Mouse (Mus musculus) MN1 (cell line): ENCODE measurements around the gene Mgat5b.

ENCODE experiments used
- DNase-seq: peaks from one replicate; pipeline ENCODE4 v3.0.0-alpha.2; 2016; ENCODE audit warnings: low spot score

Mgat5b gene

DNA sequence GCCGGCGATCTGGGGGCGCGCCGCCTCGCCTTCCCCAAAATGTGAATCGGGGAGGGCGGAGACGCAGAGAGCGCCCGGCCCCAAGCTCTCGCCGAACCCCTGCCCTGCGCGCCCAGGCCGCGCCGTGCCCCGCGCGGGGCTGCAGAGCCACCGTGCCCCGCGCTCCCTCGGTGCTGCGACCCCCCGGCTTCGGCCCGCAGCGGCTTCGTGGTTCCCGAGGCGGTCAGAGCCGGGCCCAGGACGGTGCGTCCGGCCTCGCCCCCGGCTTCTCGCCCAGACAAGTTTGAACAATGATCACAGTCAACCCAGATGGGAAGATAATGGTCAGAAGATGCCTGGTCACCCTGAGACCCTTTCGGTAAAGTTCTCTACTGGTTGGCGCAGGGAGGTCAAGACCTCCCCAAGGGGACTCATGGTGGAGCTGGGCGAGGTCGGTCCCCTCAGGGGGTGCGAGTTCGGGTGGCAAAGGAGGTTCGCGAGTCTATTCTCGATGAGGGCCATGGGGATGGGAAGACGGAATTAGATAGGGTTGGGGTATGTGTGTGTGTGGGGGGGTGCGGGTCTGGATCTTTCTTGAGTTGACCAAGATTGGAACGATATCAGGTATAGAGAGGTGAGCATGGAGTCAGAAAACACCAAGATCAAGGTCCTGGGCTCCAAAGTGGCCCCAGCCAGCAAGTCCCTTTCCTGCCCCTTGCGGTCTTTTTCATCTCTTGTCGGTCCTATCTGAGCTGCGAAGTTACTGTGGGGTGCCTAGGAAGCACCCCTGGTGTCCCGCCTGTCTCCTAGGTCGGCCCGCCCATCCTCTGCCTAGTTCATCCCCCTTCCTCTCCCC, 740 bp downstream of the Mgat5b start:
- DNase-seq = no peak

DNA sequence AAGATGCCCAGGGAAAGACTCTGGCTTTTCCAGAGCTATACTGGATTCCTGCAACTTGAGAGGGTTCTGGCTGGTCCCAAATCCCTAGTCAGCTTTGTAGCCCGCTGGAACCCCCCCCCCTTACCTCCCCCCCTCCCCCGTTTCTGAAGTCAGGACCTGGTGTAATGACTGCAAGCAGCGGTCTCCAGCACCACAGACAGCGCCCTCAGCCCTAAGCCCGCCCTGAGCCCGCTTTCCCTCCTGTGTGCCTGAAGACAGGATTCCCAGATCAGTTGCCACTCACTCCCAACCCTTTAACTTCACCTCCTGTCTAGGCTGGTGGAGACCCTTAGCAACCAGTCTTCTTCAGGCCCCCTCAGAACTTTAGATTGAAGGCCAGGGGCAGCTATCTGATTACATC, 2.1 kb downstream of the Mgat5b start:
- DNase-seq = no peak

DNA sequence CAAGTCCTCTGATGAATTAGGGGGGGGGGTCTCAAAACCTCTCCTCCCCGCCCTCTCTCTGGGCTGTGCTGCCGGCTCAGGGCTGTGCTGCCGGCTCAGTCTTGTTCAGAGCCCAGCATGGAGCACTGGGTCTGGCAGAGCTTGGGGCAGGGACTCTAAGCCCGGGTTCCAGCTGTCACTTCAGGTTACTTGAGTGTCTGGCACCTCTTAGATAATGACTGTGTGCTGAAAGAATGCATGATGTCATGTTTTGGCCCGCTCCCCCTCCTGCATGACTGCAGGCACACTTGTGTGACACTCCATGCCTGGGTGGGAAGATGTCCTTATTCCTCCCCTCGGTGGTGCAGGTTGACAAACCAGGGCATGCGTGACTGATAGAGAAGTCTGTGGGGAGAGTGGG, 3.4 kb downstream of the Mgat5b start:
- peak; percentile 64 for DNase-seq

DNA sequence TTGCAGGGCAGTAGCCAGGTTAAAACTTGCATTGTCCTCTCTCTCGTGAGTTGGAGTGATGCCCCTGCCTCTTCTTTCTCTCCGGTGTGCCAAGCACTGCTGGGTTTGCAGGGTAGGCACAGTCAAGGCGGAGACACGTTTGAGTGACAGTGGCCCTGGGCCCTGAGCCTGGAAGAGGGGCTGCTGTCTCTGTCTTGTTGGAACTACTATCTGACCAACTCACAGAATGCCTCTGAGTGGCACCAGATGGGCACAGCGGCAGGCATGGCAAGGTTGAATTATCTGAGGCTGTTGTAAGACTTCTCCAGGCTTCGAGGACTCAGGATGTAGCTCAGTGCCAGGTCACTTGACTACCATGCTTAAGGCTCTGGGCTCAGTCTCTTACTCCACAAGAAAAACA, 9.4 kb downstream of the Mgat5b start:
- DNase-seq = no peak

DNA sequence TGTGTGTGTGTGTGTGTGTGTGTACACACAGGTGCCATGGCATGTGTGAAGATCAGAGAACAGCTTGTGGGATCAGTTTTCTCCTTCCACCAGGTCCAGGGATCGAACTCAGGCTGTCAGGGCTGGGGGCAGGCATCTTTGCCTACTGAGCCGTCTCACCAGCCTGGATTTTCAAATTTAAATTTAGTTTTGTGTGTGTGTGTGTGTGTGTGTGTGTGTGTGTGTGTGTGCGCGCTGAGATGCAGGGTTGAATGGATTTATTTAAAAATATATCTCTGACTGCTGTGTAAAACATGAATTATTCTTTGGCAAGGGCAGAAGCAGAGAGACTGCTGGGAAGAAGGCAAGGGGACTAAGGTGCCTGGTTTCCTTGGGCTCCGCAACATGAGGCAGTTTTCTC, 16.2 kb downstream of the Mgat5b start:
- DNase-seq = no peak

DNA sequence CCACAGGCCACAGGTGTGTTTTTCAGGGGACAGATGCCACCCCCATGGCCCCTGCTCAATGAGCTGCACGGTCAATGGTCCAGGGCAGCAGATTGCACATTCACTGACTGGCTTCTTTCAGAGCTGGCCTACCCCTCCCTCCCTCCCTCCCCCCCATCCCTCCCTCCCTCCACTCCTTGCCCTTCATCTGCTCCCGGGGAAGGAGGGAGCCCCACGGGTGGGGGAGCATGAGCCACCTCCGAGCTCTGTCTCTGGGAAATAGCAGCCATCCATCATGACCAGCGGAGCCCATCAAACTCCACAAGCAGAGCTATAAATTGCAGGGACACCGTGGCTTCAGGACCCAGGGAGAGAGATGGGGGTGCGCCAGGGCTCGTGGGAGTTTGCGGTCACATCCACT, 16.7 kb downstream of the Mgat5b start:
- no peak for DNase-seq

DNA sequence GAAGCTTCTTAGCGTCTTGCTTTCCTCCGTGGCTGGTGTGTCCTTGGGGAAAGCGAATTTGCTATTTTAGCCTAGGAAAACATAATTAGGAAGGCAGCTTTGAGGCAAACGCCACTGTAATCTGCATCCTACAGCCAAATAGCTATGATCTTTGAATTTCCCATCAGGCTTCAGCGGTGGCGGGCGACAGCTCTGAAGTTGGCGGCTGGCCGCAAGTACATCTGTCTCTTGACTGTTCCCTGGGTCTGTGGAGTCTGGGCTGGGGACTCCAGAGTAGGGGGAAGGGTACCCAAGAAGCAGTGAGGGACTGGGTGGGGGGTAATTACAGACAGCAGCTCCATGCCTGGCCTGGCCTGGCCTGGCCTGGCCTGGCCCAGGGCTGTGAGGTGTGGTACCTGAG, 17.3 kb downstream of the Mgat5b start:
- no peak for DNase-seq

DNA sequence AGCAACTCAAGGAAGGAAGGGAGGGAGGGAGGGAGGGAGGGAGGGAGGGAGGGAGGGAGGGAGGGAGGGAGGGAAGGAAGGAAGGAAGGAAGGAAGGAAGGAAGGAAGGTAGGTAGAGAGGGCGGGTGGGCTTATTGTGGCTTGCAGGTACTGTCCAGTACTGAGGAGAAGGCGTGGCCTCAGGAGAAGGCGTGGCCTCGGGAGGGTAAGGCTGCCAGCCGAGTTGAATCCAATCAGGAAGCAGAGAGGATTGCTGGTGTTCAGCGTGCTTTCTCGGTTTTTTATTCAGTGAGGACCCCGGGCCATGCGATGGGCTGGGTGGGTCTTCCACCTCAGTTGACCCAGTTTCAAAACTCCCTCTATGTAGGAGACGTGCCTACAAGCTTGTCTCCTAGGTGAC, 18.5 kb downstream of the Mgat5b start:
- DNase-seq = peak; percentile 19

DNA sequence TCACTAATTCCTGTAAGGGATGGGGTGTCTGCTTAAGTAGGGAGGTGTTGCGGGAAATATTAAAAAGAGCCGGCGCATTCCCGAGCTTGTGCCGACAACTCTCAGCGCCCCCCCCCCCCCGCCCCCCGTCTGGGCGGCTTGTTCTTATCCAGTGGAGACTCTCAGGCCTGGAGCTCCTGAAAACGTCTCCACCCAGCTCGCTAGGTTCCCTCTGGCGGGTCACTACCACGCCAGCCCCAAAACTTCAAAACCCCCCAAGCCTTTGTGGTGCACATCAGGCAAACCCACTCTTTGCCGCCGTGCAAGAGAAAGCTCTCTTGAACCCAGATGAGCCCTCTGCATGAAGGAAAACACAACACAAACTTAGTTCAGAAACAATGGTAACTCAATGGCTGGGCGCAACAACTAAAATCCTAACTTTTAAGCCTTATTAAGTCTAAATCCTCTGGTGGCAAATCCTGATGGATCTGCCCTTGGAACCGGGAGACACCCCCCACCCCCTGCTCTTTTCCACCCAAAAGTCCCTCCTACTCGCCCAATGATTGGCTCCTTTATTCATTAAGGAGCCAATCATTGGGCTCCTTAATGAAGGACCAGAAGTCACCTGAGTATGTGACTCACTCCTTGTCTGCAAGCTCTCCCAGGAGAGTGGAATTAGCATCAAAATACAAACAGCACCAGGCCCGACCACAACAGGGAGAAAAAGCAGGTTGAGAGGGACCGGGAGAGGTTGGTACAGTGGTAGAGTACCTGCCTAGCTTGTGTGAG, 21.6 kb downstream of the Mgat5b start:
- peak; percentile 44 for DNase-seq

DNA sequence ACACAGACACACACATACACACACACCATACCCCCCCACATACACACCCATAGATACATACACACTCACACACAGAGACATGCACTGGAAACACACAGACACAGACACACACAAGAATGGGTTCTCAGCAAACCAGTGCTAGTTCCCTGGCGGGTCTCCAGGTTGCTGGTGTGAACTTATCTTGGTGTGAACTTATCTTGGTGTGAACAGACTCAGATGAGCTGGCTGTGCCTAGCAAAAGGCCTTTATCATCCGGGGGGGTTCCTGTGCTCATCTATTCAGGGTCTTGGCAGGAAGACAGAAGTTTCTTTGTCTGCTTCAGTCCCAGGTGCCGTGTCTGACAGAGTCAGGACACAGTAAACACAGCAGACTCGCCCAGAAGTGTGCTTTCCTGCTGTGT, 25.7 kb downstream of the Mgat5b start:
- peak; percentile 17 for DNase-seq

DNA sequence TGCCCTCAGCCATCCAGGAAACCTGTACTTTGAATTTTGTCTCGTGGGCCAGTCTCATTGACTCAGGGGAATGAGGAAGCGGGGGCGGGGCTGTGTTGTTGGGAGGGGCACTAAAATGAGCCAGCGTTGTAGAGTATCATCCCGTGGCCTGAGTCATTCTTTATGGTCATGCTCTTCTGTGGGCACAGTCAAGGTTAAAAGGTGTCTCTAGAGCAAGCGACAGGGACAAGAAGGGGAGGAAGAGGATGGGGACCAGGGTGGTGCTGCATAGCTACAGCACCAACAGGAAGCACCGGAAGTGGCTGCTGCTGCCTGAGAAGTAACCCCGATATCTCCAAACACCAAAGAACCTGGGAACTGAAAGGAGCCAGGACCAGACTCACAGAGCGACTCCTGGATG, 31.2 kb downstream of the Mgat5b start:
- no peak for DNase-seq

DNA sequence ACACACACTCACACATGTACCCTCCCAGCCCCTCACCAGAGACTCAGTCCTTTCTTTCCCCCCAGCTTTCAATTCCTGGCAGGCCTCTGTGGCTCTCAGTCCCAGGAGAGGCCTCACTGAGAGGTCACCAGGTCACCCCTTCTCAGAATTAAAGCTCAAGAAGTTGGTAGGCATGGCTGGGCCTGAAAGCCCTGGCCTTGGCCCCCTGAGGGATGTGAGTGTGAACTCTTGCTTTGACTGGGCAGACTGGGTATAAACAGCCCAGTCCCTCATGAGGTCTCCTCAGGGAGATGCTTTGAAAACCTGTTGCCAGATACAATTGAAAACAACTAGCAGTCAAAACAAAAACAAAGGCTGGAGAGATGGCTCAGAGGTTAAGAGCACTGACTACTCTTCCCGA, 32.8 kb downstream of the Mgat5b start:
- DNase-seq = no peak

DNA sequence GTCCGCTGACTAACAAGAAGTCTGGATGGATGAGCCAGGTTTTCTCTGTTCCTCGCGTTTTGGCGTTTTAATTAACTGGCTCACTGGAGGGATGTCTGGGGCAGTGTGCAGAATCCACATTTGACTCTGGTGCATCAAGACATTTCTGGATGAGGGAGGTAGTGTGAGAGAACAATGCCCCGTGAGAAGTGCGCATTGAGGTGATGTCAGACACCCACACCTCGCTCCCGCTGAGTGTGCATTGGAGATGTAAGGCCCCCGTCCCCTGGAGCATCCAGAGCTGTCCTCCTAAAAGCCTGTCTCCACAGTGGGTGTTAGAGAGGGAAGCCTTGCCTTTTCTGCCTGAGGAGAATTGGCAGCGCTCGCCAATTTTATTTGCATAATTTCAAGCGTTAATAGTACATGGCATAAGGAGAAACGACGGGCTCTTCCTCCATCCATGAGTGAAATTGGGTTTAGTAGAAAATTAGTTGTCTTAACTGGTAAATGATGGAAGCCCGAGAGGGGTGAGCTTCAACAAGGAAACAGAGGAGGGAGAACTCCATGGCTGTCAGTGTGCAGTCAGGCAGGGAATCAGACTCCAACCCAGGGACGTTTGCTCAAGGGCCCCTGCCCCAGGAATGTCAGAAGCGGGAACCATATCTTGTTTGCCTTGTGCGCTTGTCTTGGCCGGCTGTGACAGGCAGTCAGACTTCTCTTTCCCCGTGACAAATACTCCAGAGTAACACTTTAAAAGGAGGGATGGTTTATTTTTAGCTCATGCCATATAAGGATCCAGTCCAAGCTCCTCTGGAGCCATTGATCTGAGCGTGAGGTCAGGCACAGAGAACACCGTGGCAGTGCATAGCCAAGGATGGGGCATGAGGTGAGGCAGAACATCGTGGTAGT, 35.8 kb downstream of the Mgat5b start:
- no peak for DNase-seq

DNA sequence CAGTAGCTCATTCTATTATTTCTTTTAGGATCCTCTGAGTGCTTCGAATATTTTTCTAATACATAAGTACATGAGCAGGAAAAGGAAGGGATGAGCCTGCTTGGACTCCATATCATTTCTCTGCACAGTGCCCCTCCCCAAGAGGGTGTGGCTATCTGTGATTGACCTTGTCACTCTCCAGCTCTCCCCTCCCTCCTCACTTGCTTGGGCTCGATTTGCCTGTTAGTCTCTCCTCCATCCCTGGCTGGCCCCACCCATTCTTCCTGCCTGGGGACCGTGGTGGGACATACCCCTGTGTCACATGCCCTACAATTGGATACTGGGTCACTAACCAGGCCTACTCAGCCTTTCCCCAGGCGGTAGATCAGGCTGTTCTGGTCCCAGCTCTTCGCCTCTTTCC, 39.9 kb downstream of the Mgat5b start:
- DNase-seq = no peak

DNA sequence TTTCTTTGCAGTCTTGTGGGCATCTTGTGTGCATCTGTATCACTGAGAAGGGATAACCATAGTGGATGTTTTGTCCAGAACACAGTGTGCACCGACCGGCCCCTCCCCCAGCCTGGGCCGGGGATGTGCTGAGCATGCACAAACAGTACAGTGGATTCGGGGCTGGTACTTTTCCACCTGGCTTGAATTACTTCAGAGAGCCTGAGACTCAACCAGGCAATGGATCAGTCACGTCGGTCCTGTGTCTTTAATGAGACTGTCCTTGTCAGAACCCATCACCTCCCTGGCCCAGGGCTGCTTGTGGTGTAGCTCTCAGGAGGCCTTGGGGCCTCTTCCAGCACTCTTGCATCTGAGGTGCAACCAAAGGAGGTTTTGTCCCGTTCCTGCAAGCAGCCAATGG, 46.4 kb downstream of the Mgat5b start:
- DNase-seq = no peak

DNA sequence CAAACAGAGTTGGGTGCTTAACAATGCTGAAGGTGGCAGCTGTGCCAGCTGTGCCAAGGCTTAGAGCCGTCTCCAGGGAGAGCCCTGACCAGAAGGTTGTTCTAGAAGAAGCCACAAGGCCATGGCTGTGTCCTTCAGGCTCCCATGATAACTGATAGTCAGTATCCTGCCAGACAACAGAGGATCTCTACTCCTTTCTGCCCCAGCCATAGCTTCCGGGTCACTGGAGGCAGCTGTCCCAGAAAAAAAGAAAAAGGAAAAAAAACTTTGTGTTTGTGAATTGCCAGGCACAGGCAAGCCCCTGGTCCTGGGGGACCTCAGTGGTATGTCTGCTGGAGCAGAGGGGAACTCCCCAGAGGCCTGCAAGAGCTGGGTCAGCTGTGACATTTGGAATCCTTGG, 47.3 kb downstream of the Mgat5b start:
- DNase-seq = no peak

DNA sequence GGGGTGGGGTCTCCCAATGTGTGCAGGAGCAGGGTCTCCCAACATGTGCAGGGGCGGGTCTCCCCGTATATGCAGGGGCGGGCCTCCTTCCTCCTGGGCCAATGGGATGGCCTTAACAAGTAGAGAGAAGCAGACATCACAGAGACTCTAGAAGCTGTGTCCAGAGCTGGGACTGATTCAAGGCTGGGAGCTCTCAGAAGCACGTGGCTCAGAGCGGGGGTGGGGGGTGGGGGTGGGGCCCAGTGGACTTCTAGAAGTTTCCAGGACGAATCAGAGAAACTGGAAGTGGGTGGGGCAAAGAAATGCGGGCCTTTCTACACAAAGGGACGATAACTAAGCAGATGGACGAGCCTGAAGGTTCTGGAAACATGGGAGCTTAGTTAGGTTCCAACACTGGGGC, 49.9 kb downstream of the Mgat5b start:
- no peak for DNase-seq

DNA sequence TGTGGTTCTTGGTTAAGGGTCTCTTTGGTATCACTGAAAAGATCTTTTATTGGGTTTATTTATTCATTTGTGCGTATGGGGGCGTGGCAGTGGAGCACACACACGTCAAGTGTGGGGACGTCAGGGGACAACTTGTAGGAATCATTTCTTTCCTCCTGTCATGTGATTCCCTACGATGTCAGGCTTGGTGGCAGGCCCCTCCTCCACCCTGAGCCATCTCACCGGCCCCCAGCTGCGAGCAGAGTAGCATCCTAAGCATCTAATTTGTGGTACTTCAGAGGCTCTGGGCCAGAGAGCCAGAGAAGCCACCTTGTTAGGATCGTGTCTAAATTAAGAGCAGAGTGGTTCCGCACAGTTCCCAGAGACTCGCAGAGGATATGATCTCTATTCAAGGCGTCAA, 50.8 kb downstream of the Mgat5b start:
- DNase-seq = no peak

DNA sequence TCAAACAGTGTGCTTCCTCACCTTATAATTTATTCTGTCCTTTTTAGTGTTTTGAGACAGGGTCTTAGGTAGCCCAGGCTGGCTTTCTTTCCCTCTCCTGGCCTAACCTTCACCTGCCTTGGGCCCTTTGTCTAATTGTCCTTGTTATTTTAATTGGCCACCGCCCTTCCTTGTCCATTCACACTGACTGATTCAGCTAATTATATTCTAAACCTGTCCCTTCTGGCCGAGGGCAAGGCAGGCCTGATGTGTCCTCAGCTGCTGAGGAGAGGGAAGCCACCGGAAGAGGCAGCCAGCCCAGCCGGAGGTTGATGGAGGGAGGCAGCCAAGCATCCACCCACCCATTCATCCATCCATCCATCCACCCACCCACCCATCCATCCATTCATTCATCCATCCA, 52.2 kb downstream of the Mgat5b start:
- no peak for DNase-seq

DNA sequence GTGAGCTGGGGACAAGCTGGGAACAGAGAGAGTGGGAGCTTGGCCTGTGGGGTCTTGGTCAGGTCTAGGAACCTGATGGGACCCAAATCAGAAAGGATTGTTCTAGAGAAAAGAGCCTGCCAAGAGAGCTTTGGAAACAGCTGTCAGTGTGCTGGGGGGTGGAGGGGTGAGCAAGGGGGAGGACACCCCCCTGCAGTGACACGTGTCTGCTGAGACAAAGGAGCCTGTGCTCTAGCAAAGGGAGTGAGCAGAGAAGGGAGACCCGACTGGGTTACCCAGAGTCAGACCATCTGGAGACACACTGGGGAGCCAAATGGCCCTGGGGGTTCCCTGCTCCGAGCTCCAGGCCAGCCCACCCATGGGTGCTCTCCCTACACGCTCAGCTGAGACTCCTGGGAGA, 54.2 kb downstream of the Mgat5b start:
- DNase-seq = no peak

DNA sequence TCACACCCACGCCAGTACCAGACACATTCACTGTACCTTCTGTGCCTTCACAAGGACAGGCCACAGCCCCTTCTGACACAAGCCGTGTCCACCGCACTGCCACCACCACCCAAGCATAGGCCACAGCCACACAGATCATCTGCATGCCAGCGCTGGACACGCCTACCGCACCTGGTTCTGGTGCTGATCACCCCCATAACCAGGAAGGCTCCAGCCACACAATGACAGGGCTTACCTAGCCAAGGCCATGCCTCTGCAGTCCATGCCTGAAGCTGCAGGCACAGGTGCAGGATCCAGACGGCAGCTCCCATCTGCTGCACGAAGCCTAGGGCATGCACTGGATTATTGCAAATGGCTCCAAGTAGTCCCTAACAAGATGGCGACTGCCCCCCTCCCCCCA, 54.8 kb downstream of the Mgat5b start:
- no peak for DNase-seq

DNA sequence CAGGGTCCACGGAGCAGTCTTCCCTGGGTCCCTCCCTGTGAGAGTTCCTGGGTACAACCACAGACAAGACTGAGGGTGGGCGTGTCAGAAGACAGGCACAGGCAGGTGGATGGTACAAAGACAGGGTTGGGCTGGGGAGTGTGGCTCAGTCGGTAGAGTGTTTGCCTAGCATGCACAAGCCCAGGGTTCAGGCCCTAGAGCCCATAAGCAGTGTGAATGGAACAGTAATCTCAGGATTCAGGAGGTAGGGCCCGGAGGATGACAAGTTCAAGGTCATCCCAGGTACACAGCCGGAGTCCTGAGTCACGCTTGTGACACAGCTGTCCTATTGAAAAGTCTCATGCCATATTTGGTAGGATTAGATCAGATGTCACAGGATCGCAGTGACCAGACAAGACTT, 55.7 kb downstream of the Mgat5b start:
- no peak for DNase-seq

DNA sequence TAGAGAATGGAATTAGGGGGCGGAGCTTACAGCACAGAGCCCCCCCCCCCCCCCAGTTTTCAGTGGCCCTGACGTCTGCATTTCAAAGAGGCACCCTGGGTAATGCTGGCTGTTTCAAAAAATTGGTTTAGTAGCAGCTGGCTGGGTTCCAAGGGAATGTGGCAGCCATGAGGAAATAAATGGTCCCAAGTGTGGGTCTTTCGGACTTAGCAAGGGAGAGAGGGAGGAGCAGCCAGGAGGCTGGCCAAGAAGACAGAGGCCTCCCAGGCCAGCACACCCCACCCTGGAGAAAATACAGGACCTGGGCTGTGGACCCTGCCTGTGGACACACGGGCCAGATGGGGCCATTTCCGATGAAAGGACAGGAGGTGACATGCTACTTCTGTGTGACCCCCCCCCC, 61.6 kb downstream of the Mgat5b start:
- peak; percentile 59 for DNase-seq
